Mouse (Mus musculus) adrenal gland, postnatal 4 days (tissue): ENCODE results near the gene Clec4a2. TPM values are rescaled to one million over a fixed set of nuclear protein-coding genes. Genes with fewer than 3 reads are reported as not detected.
"Not testable (repeated sequence)": the region's sequence is repeated elsewhere in the genome, so short reads cannot be mapped to it uniquely, and the experiment has no call there.

Source experiments
- DNase-seq, 2 experiments: peaks; one replicate each; pipeline ENCODE4 v3.0.0; 2021 to 2022; ENCODE audit warnings: low spot score in 2 of 2, mixed read lengths in 2 of 2
- long read RNA-seq, 2 experiments: library from polyadenylated mRNA; stranded (forward); transcript quantifications; one replicate each; pipeline ENCODE4 v2.0.0; 2021
- total RNA-seq, 2 experiments: library from RNA; stranded (reverse); gene quantifications; 2 replicates each; pipeline ENCODE4 v1.2.3; 2021

The Clec4a2 gene
- 1 to 10 TPM; 5.0 to 5.8 TPM for total RNA-seq
- long read RNA-seq, experiment 1, partial matches to known transcripts, result 1 of 8 reads
- long read RNA-seq, experiment 1, other reads (novel, unspliced or antisense), result 4 of 8 reads
- long read RNA-seq, experiment 2, transcript Clec4a2-202 (6 exons, 2,481 nt), result major isoform, 5 of 6 reads
- long read RNA-seq, experiment 2, partial matches to known transcripts, result 0 of 6 reads
- long read RNA-seq, experiment 2, other reads (novel, unspliced or antisense), result 1 of 6 reads

- DNase-seq, result not testable (repeated sequence)
Measured at GRCm38 (mm10) chr6:123106128-123106527, at the start of gene Clec4a2. Gene Clec4a2, plus strand, starts transcription at chr6:123106428.

GRCm38 (mm10) chr6:123095125-123095843 is 10.9 kb upstream of the Clec4a2 start:
- DNase-seq, result no peak

GRCm38 (mm10) chr6:123123195-123123594 is 17.0 kb downstream of the Clec4a2 start:
- DNase-seq, result no peak

GRCm38 (mm10) chr6:123127173-123127572 is 20.9 kb downstream of the Clec4a2 start:
- no peak for DNase-seq

GRCm38 (mm10) chr6:123137766-123138526 is 31.7 kb downstream of the Clec4a2 start:
- not testable (repeated sequence) for DNase-seq

- DNase-seq, result no peak
Measured at GRCm38 (mm10) chr6:123170106-123170505, 63.9 kb downstream of the Clec4a2 start.

- DNase-seq, result no peak
Measured at GRCm38 (mm10) chr6:123171040-123171439, 64.8 kb downstream of the Clec4a2 start.

- DNase-seq, result no peak
Measured at GRCm38 (mm10) chr6:123172593-123172992, 66.4 kb downstream of the Clec4a2 start, which contains the start of gene Clec4b2. Gene Clec4b2, plus strand, starts transcription at chr6:123172893.

- no peak for DNase-seq
Measured at GRCm38 (mm10) chr6:123175549-123175948, 69.3 kb downstream of the Clec4a2 start.

GRCm38 (mm10) chr6:123184862-123185261 is 78.6 kb downstream of the Clec4a2 start:
- not testable (repeated sequence) for DNase-seq

Other genes with a start within 250 kb of the Clec4a2 start
- gene Necap1, start 232.0 kb upstream of the Clec4a2 start, total RNA-seq, result 10 to 100 TPM; 46.4 to 51.4 TPM
- gene Clec4a1, start 184.6 kb upstream of the Clec4a2 start, total RNA-seq, result 1 to 10 TPM; 4.2 to 5.2 TPM
- gene Clec4a3, start 153.9 kb upstream of the Clec4a2 start, total RNA-seq, result 1 to 10 TPM; 4.2 to 4.3 TPM
- not detected for gene Clec4a4, start 116.1 kb upstream of the Clec4a2 start, total RNA-seq
- not detected for gene Clec4b1, start 56.5 kb upstream of the Clec4a2 start, total RNA-seq
- under 1 TPM in 1 of 2 experiments, not detected in 1; 0.34 TPM for gene Clec4b2, start 66.5 kb downstream of the Clec4a2 start, total RNA-seq
- 1 to 10 TPM; 1.4 to 1.5 TPM for gene Clec4n, start 123.4 kb downstream of the Clec4a2 start, total RNA-seq
- under 1 TPM in 1 of 2 experiments, not detected in 1; 0.31 TPM for gene Clec4d, start 155.7 kb downstream of the Clec4a2 start, total RNA-seq
- under 1 TPM; 0.14 to 0.23 TPM for gene Clec4e, start 183.4 kb downstream of the Clec4a2 start, total RNA-seq
- not detected for gene Vmn2r19, start 201.9 kb downstream of the Clec4a2 start, total RNA-seq